Mouse (Mus musculus) ES-Bruce4 (cell line): Measurements from ENCODE around the gene Ak8.

Experiments used
- CTCF ChIP-seq: IDR thresholded peaks from one replicate; pipeline ENCODE4 v1.8.1; 2011; ENCODE audit warnings: low read depth, low read length
- EP300 ChIP-seq: IDR thresholded peaks from 2 replicates; pipeline ENCODE4 v1.6.1; 2011; ENCODE audit warnings: low read depth, low read length; ENCODE audit not compliant: insufficient read depth
- POLR2A ChIP-seq: IDR thresholded peaks from one replicate; pipeline ENCODE4 v1.8.1; 2011; ENCODE audit warnings: low read length; ENCODE audit not compliant: insufficient read depth

GRCm38 (mm10) chr2:28859303-28859702 lies 159.3 kb downstream of the Ak8 start:
- TF ChIP-seq CTCF (no peak), POLR2A (no peak), EP300 (no peak)
